Mouse (Mus musculus): ENCODE measurements around the gene Pde4c. TPM values are rescaled to one million over a fixed set of nuclear protein-coding genes. Genes with fewer than 3 reads are reported as not detected.

Pde4c gene
- polyA plus RNA-seq, 1 experiment = not detected

GRCm38 (mm10) chr8:70765838-70766570 is 42.5 kb downstream of the Pde4c start:
- WGBS = 7% methylated on average over 34 of the region's 34 CpGs
- TF ChIP-seq POLR2A (IDR thresholded peaks at IDR 0.05; ENCODE audit: insufficient read depth, low read depth, low read length) (no peak), CTCF (IDR thresholded peaks at IDR 0.05; ENCODE audit: insufficient read depth, low read depth, low read length) (no peak)

GRCm38 (mm10) chr8:70766571-70767440 is 43.3 kb downstream of the Pde4c start:
- 19% methylated on average over 21 of the region's 21 CpGs for WGBS
- TF ChIP-seq POLR2A (IDR thresholded peaks at IDR 0.05; ENCODE audit: insufficient read depth, low read depth, low read length) = no peak
- no peak overlapping the region for H3K27ac ChIP-seq (ENCODE audit: insufficient read depth, low read depth, low read length)
- H3K4me1 ChIP-seq (ENCODE audit: control insufficient read depth, insufficient read depth, low read length) = peaks cover 30% of the 10 kb centered on the region
- H3K4me3 ChIP-seq (ENCODE audit: insufficient read depth, low read depth, low read length) = peak overlapping the region; percentile 19

More at GRCm38 (mm10) chr8:70765838-70766570, 42.5 kb downstream of the Pde4c start:
- Histone ChIP-seq H3K27ac (ENCODE audit: insufficient read depth, low read depth, low read length) (no peak overlapping the region), H3K4me3 (ENCODE audit: insufficient read depth, low read depth, low read length) (peak overlapping the region; percentile 19), H3K4me1 (ENCODE audit: control insufficient read depth, insufficient read depth, low read length) (peaks cover 32% of the 10 kb centered on the region)

GRCm38 (mm10) chr8:70767503-70767902 is 44.0 kb downstream of the Pde4c start:
- no peak for TF ChIP-seq POLR2A (IDR thresholded peaks at IDR 0.05; ENCODE audit: insufficient read depth, low read depth, low read length)
- no peak for TF ChIP-seq CTCF (IDR thresholded peaks at IDR 0.05; ENCODE audit: insufficient read depth, low read depth, low read length)
- WGBS = 76% methylated on average over 6 of the region's 6 CpGs
- H3K4me3 ChIP-seq (ENCODE audit: insufficient read depth, low read depth, low read length) = no peak overlapping the region
- H3K4me1 ChIP-seq (ENCODE audit: control insufficient read depth, insufficient read depth, low read length) = peaks cover 35% of the 10 kb centered on the region
- no peak overlapping the region for H3K27ac ChIP-seq (ENCODE audit: insufficient read depth, low read depth, low read length)

GRCm38 (mm10) chr8:70768231-70768776 is 44.8 kb downstream of the Pde4c start:
- TF ChIP-seq CTCF (IDR thresholded peaks at IDR 0.05; ENCODE audit: insufficient read depth, low read depth, low read length) (no peak), POLR2A (IDR thresholded peaks at IDR 0.05; ENCODE audit: insufficient read depth, low read depth, low read length) (no peak)
- H3K4me1 ChIP-seq (ENCODE audit: control insufficient read depth, insufficient read depth, low read length) = peaks cover 43% of the 10 kb centered on the region
- H3K4me3 ChIP-seq (ENCODE audit: insufficient read depth, low read depth, low read length) = no peak overlapping the region
- H3K27ac ChIP-seq (ENCODE audit: insufficient read depth, low read depth, low read length) = no peak overlapping the region
- 94% methylated on average over 32 of the region's 32 CpGs for WGBS

GRCm38 (mm10) chr8:70768956-70769355 is 45.4 kb downstream of the Pde4c start:
- no peak for TF ChIP-seq POLR2A (IDR thresholded peaks at IDR 0.05; ENCODE audit: insufficient read depth, low read depth, low read length)
- TF ChIP-seq CTCF (IDR thresholded peaks at IDR 0.05; ENCODE audit: insufficient read depth, low read depth, low read length) = no peak
- Histone ChIP-seq H3K4me3 (ENCODE audit: insufficient read depth, low read depth, low read length) (no peak overlapping the region), H3K27ac (ENCODE audit: insufficient read depth, low read depth, low read length) (no peak overlapping the region), H3K4me1 (ENCODE audit: control insufficient read depth, insufficient read depth, low read length) (peaks cover 49% of the 10 kb centered on the region)
- 77% methylated on average over 16 of the region's 16 CpGs for WGBS

- H3K4me3 ChIP-seq (ENCODE audit: insufficient read depth, low read depth, low read length) = no peak overlapping the region
- 8% methylated on average over 26 of the region's 26 CpGs for WGBS
- TF ChIP-seq CTCF (IDR thresholded peaks at IDR 0.05; ENCODE audit: insufficient read depth, low read depth, low read length) (peak; percentile 99), POLR2A (IDR thresholded peaks at IDR 0.05; ENCODE audit: insufficient read depth, low read depth, low read length) (no peak)
- H3K4me1 ChIP-seq (ENCODE audit: control insufficient read depth, insufficient read depth, low read length) = peaks cover 53% of the 10 kb centered on the region
- H3K27ac ChIP-seq (ENCODE audit: insufficient read depth, low read depth, low read length) = no peak overlapping the region
Observed at GRCm38 (mm10) chr8:70769359-70769758, 45.8 kb downstream of the Pde4c start.

GRCm38 (mm10) chr8:70769858-70770257 is 46.3 kb downstream of the Pde4c start:
- Histone ChIP-seq H3K27ac (ENCODE audit: insufficient read depth, low read depth, low read length) (no peak overlapping the region), H3K4me3 (ENCODE audit: insufficient read depth, low read depth, low read length) (no peak overlapping the region), H3K4me1 (ENCODE audit: control insufficient read depth, insufficient read depth, low read length) (peaks cover 58% of the 10 kb centered on the region)
- TF ChIP-seq POLR2A (IDR thresholded peaks at IDR 0.05; ENCODE audit: insufficient read depth, low read depth, low read length) (no peak), CTCF (IDR thresholded peaks at IDR 0.05; ENCODE audit: insufficient read depth, low read depth, low read length) (no peak)
- 77% methylated on average over 12 of the region's 12 CpGs for WGBS

GRCm38 (mm10) chr8:70770748-70771147 is 47.2 kb downstream of the Pde4c start:
- TF ChIP-seq POLR2A (IDR thresholded peaks at IDR 0.05; ENCODE audit: insufficient read depth, low read depth, low read length) (no peak), CTCF (IDR thresholded peaks at IDR 0.05; ENCODE audit: insufficient read depth, low read depth, low read length) (no peak)
- 94% methylated on average over 13 of the region's 13 CpGs for WGBS
- H3K4me1 ChIP-seq (ENCODE audit: control insufficient read depth, insufficient read depth, low read length) = peaks cover 65% of the 10 kb centered on the region

GRCm38 (mm10) chr8:70771217-70771616 is 47.7 kb downstream of the Pde4c start:
- Histone ChIP-seq H3K4me1 (ENCODE audit: control insufficient read depth, insufficient read depth, low read length) (peaks cover 61% of the 10 kb centered on the region), H3K27ac (ENCODE audit: insufficient read depth, low read depth, low read length) (no peak overlapping the region), H3K4me3 (ENCODE audit: insufficient read depth, low read depth, low read length) (no peak overlapping the region)
- 81% methylated on average over 7 of the region's 7 CpGs for WGBS
- TF ChIP-seq POLR2A (IDR thresholded peaks at IDR 0.05; ENCODE audit: insufficient read depth, low read depth, low read length) (no peak), CTCF (IDR thresholded peaks at IDR 0.05; ENCODE audit: insufficient read depth, low read depth, low read length) (no peak)

More at GRCm38 (mm10) chr8:70770748-70771147, 47.2 kb downstream of the Pde4c start:
- H3K4me3 ChIP-seq (ENCODE audit: insufficient read depth, low read depth, low read length) = no peak overlapping the region
- H3K27ac ChIP-seq (ENCODE audit: insufficient read depth, low read depth, low read length) = no peak overlapping the region
